Mouse (Mus musculus) heart, postnatal 0 days (tissue): ENCODE results near the gene Dact3.

ENCODE experiments used
- CTCF ChIP-seq: IDR thresholded peaks from 2 replicates; pipeline ENCODE4 v1.5.1; 2016; ENCODE audit warnings: antibody characterized with exemption, control low read depth, low read depth
- EP300 ChIP-seq: IDR thresholded peaks from 2 replicates; pipeline ENCODE4 v1.6.1; 2016; ENCODE audit warnings: antibody characterized with exemption, low read depth

- no peak for TF ChIP-seq CTCF
- TF ChIP-seq EP300: no peak
Measured at GRCm38 (mm10) chr7:16880615-16881014, 5.5 kb downstream of the Dact3 start.
